Mouse (Mus musculus): Measurements from ENCODE around the gene Nfya. TPM values are rescaled to one million over a fixed set of nuclear protein-coding genes. Genes with fewer than 3 reads are reported as not detected.

Gene Nfya
- polyA plus RNA-seq, 1 experiment from 2014 or later, result 26.9 TPM

- ATAC-seq (ENCODE audit: low FRiP score), result no peak
- Histone ChIP-seq H3K27me3 (ENCODE audit: control insufficient read depth, insufficient read depth, low read length) (no peaks in the 10 kb centered on the region), H3K27ac (ENCODE audit: low read depth, low read length) (no peak overlapping the region), H3K9ac (ENCODE audit: low read depth, low read length) (no peak overlapping the region), H3K4me3 (ENCODE audit: low read depth, low read length) (no peak overlapping the region), H3K9me3 (ENCODE audit: control insufficient read depth, low read length) (no peaks in the 10 kb centered on the region), H3K4me1 (replicated peaks; ENCODE audit: control insufficient read depth, insufficient read depth, low read length) (no peaks in the 10 kb centered on the region), H3K4me2 (replicated peaks; ENCODE audit: low read depth, low read length) (no peak overlapping the region), H3K36me3 (ENCODE audit: control insufficient read depth, insufficient read depth, low read length) (no peaks in the 10 kb centered on the region)
- 73% methylated on average over 2 of the region's 2 CpGs for WGBS
- DNase-seq (ENCODE audit: low spot score), result no peak
Measured at GRCm38 (mm10) chr17:48347287-48347686, 62.4 kb downstream of the Nfya start.

GRCm38 (mm10) chr17:48346834-48347233 is 62.9 kb downstream of the Nfya start:
- no peaks in the 10 kb centered on the region for H3K4me1 ChIP-seq (replicated peaks; ENCODE audit: control insufficient read depth, insufficient read depth, low read length)
- ATAC-seq (ENCODE audit: low FRiP score) (no peak), DNase-seq (ENCODE audit: low spot score) (no peak)
- no peak overlapping the region for H3K9ac ChIP-seq (ENCODE audit: low read depth, low read length)
- no peak overlapping the region for H3K4me2 ChIP-seq (replicated peaks; ENCODE audit: low read depth, low read length)
- H3K36me3 ChIP-seq (ENCODE audit: control insufficient read depth, insufficient read depth, low read length), result no peaks in the 10 kb centered on the region
- H3K27ac ChIP-seq (ENCODE audit: low read depth, low read length), result no peak overlapping the region
- no peaks in the 10 kb centered on the region for H3K9me3 ChIP-seq (ENCODE audit: control insufficient read depth, low read length)
- no peaks in the 10 kb centered on the region for H3K27me3 ChIP-seq (ENCODE audit: control insufficient read depth, insufficient read depth, low read length)
- 76% methylated on average over 4 of the region's 4 CpGs for WGBS
- no peak overlapping the region for H3K4me3 ChIP-seq (ENCODE audit: low read depth, low read length)

- Histone ChIP-seq H3K4me2 (replicated peaks; ENCODE audit: low read depth, low read length) (no peak within 1 kb of the TSS), H3K9me3 (ENCODE audit: control insufficient read depth, low read length) (no peaks in the 10 kb centered on the region), H3K4me3 (ENCODE audit: low read depth, low read length) (no peak within 1 kb of the TSS), H3K36me3 (ENCODE audit: control insufficient read depth, insufficient read depth, low read length) (no peaks in the 10 kb centered on the region), H3K27ac (ENCODE audit: low read depth, low read length) (no peak within 1 kb of the TSS), H3K4me1 (replicated peaks; ENCODE audit: control insufficient read depth, insufficient read depth, low read length) (no peaks in the 10 kb centered on the region), H3K9ac (ENCODE audit: low read depth, low read length) (no peak within 1 kb of the TSS), H3K27me3 (ENCODE audit: control insufficient read depth, insufficient read depth, low read length) (no peaks in the 10 kb centered on the region)
- DNase-seq (ENCODE audit: low spot score) (no peak), ATAC-seq (ENCODE audit: low FRiP score) (no peak)
- WGBS, result 84% methylated on average over 5 of the region's 5 CpGs
Measured at GRCm38 (mm10) chr17:48346231-48346630, 63.5 kb downstream of the Nfya start, which contains the start of gene Trem2. TSS of gene Trem2 (plus strand) at chr17:48346401.

- DNase-seq (ENCODE audit: low spot score) (no peak), ATAC-seq (ENCODE audit: low FRiP score) (no peak)
- no peaks in the 10 kb centered on the region for H3K27me3 ChIP-seq (ENCODE audit: control insufficient read depth, insufficient read depth, low read length)
- H3K4me3 ChIP-seq (ENCODE audit: low read depth, low read length), result no peak overlapping the region
- no peaks in the 10 kb centered on the region for H3K36me3 ChIP-seq (ENCODE audit: control insufficient read depth, insufficient read depth, low read length)
- no peak overlapping the region for H3K4me2 ChIP-seq (replicated peaks; ENCODE audit: low read depth, low read length)
- no peaks in the 10 kb centered on the region for H3K9me3 ChIP-seq (ENCODE audit: control insufficient read depth, low read length)
- 89% methylated on average over 4 of the region's 4 CpGs for WGBS
- no peaks in the 10 kb centered on the region for H3K4me1 ChIP-seq (replicated peaks; ENCODE audit: control insufficient read depth, insufficient read depth, low read length)
- no peak overlapping the region for H3K27ac ChIP-seq (ENCODE audit: low read depth, low read length)
- no peak overlapping the region for H3K9ac ChIP-seq (ENCODE audit: low read depth, low read length)
Measured at GRCm38 (mm10) chr17:48345824-48346223, 63.9 kb downstream of the Nfya start.

- WGBS, result 94% methylated on average over 2 of the region's 2 CpGs
- no peaks in the 10 kb centered on the region for H3K36me3 ChIP-seq (ENCODE audit: control insufficient read depth, insufficient read depth, low read length)
- H3K9ac ChIP-seq (ENCODE audit: low read depth, low read length), result no peak overlapping the region
- no peaks in the 10 kb centered on the region for H3K9me3 ChIP-seq (ENCODE audit: control insufficient read depth, low read length)
- ATAC-seq (ENCODE audit: low FRiP score) (no peak), DNase-seq (ENCODE audit: low spot score) (no peak)
- no peak overlapping the region for H3K4me3 ChIP-seq (ENCODE audit: low read depth, low read length)
- no peaks in the 10 kb centered on the region for H3K27me3 ChIP-seq (ENCODE audit: control insufficient read depth, insufficient read depth, low read length)
- H3K27ac ChIP-seq (ENCODE audit: low read depth, low read length), result no peak overlapping the region
- H3K4me2 ChIP-seq (replicated peaks; ENCODE audit: low read depth, low read length), result no peak overlapping the region
- H3K4me1 ChIP-seq (replicated peaks; ENCODE audit: control insufficient read depth, insufficient read depth, low read length), result no peaks in the 10 kb centered on the region
Measured at GRCm38 (mm10) chr17:48343065-48343464, 66.6 kb downstream of the Nfya start.

GRCm38 (mm10) chr17:48341947-48342346 is 67.8 kb downstream of the Nfya start:
- no peak overlapping the region for H3K27ac ChIP-seq (ENCODE audit: low read depth, low read length)
- H3K9me3 ChIP-seq (ENCODE audit: control insufficient read depth, low read length), result no peaks in the 10 kb centered on the region
- DNase-seq (ENCODE audit: low spot score) (no peak), ATAC-seq (ENCODE audit: low FRiP score) (no peak)
- H3K36me3 ChIP-seq (ENCODE audit: control insufficient read depth, insufficient read depth, low read length), result no peaks in the 10 kb centered on the region
- no peak overlapping the region for H3K9ac ChIP-seq (ENCODE audit: low read depth, low read length)
- H3K4me2 ChIP-seq (replicated peaks; ENCODE audit: low read depth, low read length), result no peak overlapping the region
- no peaks in the 10 kb centered on the region for H3K27me3 ChIP-seq (ENCODE audit: control insufficient read depth, insufficient read depth, low read length)
- 67% methylated on average over 3 of the region's 3 CpGs for WGBS
- no peak overlapping the region for H3K4me3 ChIP-seq (ENCODE audit: low read depth, low read length)
- no peaks in the 10 kb centered on the region for H3K4me1 ChIP-seq (replicated peaks; ENCODE audit: control insufficient read depth, insufficient read depth, low read length)

GRCm38 (mm10) chr17:48340267-48340666 is 69.4 kb downstream of the Nfya start:
- Histone ChIP-seq H3K9ac (ENCODE audit: low read depth, low read length) (no peak overlapping the region), H3K4me3 (ENCODE audit: low read depth, low read length) (no peak overlapping the region), H3K27me3 (ENCODE audit: control insufficient read depth, insufficient read depth, low read length) (no peaks in the 10 kb centered on the region), H3K4me2 (replicated peaks; ENCODE audit: low read depth, low read length) (no peak overlapping the region), H3K27ac (ENCODE audit: low read depth, low read length) (no peak overlapping the region), H3K4me1 (replicated peaks; ENCODE audit: control insufficient read depth, insufficient read depth, low read length) (no peaks in the 10 kb centered on the region), H3K36me3 (ENCODE audit: control insufficient read depth, insufficient read depth, low read length) (no peaks in the 10 kb centered on the region), H3K9me3 (ENCODE audit: control insufficient read depth, low read length) (no peaks in the 10 kb centered on the region)
- WGBS, result 100% methylated on average over 1 of the region's 1 CpGs
- DNase-seq (ENCODE audit: low spot score), result no peak
- ATAC-seq (ENCODE audit: low FRiP score), result no peak

Other genes with a start within 250 kb of the Nfya start
- not detected in 2 replicates for gene A530064D06Rik, start 242.6 kb downstream of the Nfya start, polyA plus RNA-seq (2014; fragmentation: Nextera tagmentation; extraction: Ambion mirVana)
- gene Trem1, start 177.1 kb downstream of the Nfya start, polyA plus RNA-seq (2014; fragmentation: Nextera tagmentation; extraction: Ambion mirVana), result 0.10 TPM in 1 of 2 replicates, not detected in the other
- not detected in 2 replicates for gene Trem3, start 162.1 kb downstream of the Nfya start, polyA plus RNA-seq (2014; fragmentation: Nextera tagmentation; extraction: Ambion mirVana)
- gene Treml4, start 145.6 kb downstream of the Nfya start, polyA plus RNA-seq (2014; fragmentation: Nextera tagmentation; extraction: Ambion mirVana), result 0.20 and 0.34 TPM in 2 replicates
- 0.08 and 0.09 TPM in 2 replicates for gene Treml2, start 110.4 kb downstream of the Nfya start, polyA plus RNA-seq (2014; fragmentation: Nextera tagmentation; extraction: Ambion mirVana)
- gene B430306N03Rik, start 93.8 kb downstream of the Nfya start, polyA plus RNA-seq (2014; fragmentation: Nextera tagmentation; extraction: Ambion mirVana), result 0.04 TPM in 1 of 2 replicates, not detected in the other
- 3.0 and 3.6 TPM in 2 replicates for gene Trem2, start 63.5 kb downstream of the Nfya start, polyA plus RNA-seq (2014; fragmentation: Nextera tagmentation; extraction: Ambion mirVana)
- 2.2 and 3.1 TPM in 2 replicates for gene Treml1, start 50.0 kb downstream of the Nfya start, polyA plus RNA-seq (2014; fragmentation: Nextera tagmentation; extraction: Ambion mirVana)
- gene Oard1, start 108 bp upstream of the Nfya start, polyA plus RNA-seq (2014; fragmentation: Nextera tagmentation; extraction: Ambion mirVana), result 75.0 and 79.0 TPM in 2 replicates
- gene Apobec2, start 23.0 kb upstream of the Nfya start, polyA plus RNA-seq (2014; fragmentation: Nextera tagmentation; extraction: Ambion mirVana), result 1.6 and 1.7 TPM in 2 replicates
- gene Tspo2, start 41.6 kb upstream of the Nfya start, polyA plus RNA-seq (2014; fragmentation: Nextera tagmentation; extraction: Ambion mirVana), result 0.06 and 0.39 TPM in 2 replicates
- gene Unc5cl, start 45.0 kb upstream of the Nfya start, polyA plus RNA-seq (2014; fragmentation: Nextera tagmentation; extraction: Ambion mirVana), result 0.11 and 0.15 TPM in 2 replicates

Measured in hindbrain, embryonic 11.5 days (tissue).